Mouse (Mus musculus) lung, postnatal 36 days (tissue): ENCODE data around the gene Cp.
"Not testable (repeated sequence)": the region's sequence is repeated elsewhere in the genome, so short reads cannot be mapped to it uniquely, and the experiment has no call there.

Experiments used
- DNase-seq: peaks from one replicate; pipeline ENCODE4 v3.0.0; 2022; ENCODE audit warnings: mixed read lengths

Cp gene

DNA sequence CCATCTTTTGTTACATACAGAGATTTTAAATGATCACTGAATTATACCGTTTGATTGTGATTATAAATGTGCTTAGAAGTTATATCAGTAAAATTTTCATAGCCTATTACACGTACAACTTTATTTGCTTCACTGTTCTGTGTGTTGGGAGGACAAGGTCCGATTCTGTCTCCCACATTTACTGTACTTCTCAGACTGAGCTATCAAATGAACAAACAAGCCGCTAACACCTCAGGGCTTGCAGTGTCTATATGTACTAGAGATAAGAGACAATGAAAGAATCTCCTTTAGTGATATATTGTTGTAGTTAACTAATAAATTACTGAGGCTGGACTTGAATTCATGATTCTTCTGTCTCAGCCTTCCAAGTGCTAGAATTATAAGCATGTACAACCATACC, 50.4 kb downstream of the Cp start:
- no peak for DNase-seq

DNA sequence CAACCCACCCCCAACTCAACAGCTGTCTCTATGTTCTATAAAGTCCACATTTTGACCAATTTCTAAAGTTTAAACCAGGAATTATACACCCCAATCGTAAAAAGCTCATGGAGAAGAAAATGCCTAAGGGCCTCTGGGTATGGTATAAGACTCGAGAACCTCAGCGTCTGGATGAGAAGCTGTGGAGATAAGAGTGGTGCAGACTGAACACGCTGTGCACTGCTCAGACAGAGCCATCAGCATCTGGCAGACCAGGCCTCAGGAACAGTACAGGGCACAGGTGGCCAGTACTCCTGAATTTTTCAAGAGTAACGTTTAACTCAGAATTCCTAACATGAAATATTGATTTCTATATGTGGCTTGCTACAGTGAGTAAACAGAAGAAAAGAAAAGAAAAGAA, 50.9 kb downstream of the Cp start:
- DNase-seq = no peak

DNA sequence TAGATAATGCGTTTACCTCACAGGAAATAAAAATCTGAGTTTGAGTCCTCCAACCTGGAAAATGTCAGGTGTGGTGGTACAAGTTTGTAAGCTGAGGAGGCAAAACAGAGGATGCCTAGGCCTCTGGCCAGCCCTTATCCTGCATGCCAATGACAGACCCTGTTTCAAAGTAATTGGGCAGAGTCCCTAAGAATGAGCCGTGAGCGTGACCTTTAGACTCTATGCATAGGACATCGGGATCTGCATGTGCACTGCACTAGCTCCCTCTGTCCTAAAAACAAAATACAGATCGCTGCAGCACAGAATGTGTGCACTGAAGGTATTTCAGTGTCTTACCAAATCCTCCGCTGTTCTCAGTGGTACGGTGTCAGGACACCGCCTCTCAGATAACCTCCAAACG, 53.6 kb downstream of the Cp start:
- DNase-seq = no peak

DNA sequence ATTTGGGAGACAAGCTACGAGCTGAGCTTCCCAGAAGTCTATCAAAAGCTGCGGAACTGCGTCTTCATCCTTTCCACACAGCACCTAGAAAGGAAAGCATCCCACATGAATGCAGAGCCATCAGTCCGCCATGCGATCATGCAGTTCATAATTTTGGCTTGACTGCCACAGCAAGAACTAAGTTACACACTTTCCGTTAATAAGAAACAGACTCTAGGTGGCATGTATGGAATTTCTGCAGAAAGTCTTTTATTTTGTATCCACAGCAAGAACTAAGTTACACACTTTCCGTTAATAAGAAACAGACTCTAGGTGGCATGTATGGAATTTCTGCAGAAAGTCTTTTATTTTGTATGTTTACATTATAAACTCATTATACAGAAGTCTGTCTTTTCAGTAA, 54.1 kb downstream of the Cp start:
- DNase-seq = not testable (repeated sequence)

DNA sequence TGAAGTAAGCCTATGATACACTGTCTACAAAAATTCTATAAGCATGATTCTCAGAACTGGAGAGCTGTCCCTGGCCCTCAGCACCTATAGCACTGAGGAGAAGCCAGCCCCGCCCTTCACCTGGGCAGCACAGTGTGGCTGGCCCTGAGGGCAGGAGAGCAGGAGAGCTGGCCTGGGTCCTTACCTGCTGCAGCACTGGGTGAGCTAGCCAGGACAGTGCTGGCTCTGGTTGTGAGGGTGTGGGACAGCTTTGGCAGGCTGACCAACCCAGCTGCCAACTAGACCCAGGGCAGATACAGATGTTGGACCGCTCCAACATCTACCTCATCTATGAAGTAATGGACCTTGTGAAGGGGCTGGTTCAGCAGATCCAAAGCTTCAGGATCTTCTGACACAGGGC, 57.6 kb downstream of the Cp start:
- no peak for DNase-seq

DNA sequence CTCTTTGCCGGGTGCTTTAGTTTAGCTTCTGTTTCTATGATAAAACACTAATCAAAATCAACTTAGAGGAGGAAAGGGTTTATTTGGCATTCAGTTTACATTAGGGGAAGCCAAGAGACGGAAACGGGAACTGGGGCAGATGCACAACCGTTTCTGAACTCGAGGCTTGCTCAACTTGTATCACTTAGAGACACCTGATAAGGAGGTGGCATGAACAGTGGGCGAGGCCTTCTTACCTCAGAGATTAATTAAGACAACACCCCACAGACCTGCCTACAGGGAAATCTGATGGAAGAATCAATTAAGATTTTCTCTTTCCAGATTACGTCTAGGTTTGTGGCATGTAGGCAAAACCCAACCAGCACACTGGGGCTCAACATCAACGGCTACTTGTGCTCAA, 61.2 kb downstream of the Cp start:
- DNase-seq = no peak

DNA sequence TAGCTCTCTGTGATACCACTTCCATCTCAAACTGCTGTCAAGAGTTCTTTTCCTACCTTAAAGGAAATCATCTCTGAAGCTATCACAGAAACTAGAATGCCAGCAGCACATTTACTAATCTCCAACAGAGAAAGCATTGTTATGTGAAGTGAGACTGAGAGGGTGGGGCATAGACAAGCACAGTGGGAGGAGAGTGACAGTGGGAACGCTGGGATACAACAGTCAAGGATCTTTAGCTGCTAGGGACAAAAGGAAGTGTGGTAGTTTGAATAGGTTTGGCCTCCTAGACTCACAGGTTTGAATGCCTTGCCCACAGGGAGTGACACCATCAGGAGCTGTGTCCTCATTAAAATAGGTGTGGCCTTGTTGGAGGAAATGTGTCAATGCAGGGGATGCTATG, 67.0 kb downstream of the Cp start:
- no peak for DNase-seq

DNA sequence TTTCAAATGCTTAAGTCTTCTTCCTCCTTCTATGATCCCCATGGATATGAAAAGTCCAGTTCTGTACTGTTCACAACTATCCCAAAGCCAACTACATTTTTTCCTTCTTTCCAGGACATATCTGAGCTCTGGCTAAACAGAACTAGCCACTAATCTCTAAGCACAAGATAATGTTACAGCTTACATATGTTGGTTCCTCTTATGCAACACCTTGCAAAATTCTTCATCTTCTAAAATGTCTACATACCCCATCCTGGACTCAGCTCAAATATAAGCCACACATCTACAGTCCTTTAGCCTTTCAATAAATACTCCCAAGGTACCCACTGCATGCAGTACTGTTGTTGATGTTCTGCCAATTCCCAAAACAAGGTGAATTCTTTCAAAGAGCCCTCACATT, 69.6 kb downstream of the Cp start:
- no peak for DNase-seq

DNA sequence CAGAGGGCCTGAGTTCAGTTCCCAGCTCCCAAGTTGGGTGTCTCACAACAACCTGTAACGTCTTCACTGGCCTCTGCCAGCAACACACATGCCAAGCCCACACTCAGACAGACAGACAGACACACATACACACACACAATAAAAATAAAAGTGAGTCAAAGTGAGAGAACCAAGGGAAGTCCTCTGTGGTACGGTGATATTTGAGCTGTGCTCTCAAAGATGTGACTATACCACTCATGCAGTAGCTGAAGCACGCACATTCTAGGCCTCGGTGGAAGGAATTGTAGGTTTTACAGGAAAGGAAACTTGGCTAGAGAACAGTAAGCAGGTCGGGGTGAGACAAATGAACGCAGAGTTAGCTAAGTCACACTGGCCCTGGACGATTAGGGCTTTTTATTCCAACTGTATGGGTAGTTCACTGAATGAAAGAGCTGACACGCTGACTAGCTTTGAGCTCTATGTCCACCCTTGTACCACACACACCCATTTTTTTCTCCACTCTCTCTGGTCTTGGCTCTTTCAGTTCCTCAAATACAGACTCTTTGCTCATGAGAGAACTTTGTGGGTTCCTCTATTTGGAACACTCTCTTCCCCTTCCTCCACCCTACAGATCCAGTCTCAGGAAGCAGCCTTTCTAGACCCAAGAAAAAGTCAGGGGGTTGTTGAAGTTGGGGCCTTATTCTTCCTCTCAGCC, 70.3 kb downstream of the Cp start:
- peak; percentile 56 for DNase-seq

DNA sequence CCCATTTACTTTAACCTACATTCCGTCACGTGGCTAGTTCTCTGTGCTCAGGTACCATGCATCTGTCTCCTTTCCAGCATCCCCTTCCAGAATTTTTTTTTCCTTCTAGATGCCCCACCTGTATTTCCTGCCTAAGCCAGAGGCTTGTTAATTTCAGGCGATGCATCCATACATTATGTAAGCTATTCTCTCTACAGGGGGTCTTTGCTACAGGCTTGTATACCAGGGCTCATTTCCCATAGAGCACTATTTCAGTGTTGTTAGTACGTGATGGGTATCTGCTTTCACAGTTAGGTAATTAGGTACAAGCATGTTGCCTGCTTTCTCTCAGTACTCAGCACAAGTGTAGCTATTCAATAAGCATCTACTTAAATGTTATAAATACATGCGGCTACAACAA, 70.9 kb downstream of the Cp start:
- no peak for DNase-seq

DNA sequence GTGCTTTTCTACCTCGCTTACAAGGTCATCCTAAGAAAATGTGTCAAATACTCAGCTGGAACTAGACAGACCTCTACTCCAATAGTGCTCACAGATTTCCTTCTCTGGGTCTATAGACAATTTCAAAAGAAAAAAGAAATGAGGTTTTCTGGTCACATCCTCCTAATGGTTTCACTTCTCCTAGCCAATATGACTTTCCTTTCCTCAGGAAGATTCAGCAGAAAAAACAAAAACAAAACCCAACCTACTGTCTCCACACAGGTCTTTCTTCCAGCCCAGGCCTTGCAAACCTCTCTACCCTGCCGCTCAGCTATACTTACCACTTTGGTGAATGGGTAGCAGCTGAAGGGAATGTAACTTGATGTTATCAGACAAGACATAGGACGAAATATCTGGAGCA, 71.8 kb downstream of the Cp start:
- DNase-seq = no peak

DNA sequence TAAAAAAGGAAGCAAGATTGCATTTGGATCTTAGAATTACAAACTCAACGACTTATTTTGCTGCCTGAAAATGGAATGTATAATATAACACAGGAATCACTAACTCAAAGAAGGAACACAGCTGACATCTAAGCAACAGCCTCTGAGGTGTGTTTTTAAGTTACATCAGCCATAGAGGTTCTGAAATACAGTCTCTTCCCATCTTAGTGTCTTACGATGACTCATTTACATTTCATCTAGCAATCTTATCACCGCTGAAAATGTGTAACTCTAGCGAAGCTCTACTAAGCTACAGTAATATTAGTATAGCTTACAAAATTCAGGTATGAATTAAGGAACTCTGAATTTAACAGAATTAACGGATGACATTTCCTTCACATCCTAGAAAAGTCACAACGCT, 74.0 kb downstream of the Cp start:
- no peak for DNase-seq

DNA sequence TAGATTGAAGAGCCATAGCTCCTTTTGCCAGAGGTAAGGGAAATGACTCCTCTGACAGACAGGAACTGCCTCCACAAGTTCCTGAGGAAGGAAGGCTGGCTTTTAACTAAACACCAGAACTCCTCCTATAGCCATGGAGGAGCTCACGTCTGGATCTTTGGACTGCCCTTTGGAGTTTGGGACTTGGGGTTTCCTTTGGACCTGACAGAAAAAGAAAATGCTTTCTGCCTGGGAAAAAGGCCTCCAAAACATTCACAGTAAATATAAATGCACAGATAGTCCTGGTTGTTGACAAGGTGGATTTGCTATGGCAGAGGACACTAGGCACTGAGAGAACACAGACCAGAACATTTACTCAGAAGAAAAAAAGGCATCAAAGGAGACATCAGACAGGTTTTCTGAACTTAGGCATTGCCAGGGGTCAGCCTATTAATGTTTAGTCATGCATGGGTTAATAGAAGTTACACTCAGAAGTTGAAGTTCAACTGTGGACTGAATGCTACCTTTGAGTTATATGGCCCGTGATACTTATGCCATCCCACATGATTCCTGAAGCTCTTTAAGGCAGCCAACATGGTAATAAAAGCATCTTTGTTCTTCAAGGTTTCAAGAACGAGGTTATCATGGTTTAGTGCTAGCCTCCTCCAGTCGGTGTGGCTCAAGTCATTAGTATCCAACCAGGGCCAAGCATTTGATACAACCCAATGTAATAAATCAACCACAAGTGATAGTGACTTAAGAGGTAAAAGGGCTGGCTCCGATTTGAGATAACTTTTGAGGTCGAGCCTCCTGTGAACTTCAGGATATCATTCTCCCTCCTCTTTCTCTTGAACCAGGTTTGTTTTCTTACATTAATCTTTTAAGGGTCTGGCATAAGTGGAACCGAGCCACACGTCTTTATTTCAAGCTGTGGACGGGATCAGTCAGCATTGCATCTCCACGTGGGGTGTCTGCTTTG, 77.2 kb downstream of the Cp start:
- no peak for DNase-seq

DNA sequence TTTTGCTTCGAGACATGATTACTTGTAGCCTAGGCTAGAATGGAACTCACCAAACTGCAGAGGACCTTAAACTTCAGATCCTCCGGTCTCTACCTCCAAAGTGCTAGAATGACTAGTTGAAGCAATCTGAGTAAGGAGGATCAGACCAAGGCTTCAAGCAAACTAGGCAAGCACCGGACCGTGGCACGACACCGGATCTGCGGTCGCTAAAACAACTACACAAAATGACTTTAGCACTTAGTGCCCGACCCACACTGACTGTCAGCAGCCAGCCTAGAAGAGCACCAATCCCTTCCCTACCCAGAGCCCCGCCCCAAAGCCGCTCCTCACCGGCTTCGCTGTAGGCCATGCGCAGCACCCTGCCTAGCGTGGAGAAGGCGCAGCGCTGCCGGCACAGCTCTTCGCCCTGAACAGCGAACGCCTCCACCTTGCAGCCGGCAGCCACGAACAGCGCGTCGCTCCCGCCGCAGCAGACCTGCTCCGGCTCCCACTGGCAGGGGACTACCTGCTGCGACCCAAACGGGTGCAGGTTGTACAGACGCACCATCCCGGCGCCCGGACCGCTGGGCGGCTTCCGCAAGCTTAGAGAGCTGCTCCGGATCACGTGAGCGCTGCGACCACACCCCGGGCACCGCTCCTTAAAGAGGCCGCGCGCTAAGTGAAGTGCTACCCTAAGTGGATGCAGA, 78.0 kb downstream of the Cp start, which contains the start of gene Hps3:
Gene Hps3 (minus strand): TSS at position 597 of the 686 bp plus-strand sequence.
- DNase-seq = peak; percentile 93

DNA sequence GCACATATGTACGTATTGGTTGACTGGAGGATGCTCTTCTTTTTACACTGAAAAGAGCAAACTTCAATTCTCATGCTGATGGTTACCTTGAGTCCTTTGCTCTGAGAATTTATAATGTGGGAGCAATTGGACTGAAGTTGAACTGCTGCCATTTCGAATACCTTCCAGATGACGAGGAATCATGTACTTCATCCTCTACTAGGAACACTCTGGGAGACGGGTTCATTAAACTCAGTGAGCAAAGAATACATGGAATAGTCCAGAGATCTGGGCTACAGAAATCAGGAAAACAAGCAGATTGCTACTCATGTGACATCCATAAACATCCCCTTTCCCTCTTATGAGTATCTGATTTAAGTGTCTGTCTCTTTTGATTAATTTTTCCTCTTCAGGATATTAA, 79.2 kb downstream of the Cp start:
- DNase-seq = no peak

DNA sequence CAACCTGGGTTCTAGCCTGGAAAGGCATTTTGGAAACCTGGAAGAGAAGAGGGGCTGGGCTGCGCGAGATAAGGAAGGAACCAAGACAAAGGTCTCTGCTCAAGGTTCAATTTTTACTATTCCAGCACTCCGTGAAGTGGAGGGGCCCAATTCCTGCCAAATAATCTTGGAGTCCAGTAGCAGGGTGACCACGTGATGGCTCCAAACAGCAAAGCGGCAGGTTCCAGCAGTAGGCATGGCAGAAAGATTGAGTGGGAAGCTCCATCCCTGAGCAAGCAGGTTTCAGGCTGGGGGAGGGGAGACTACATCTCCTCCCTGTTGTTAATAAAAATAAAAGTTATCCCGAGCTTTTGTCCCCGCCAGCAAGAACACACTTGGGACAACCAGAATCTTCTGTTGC, 84.6 kb downstream of the Cp start:
- not testable (repeated sequence) for DNase-seq

DNA sequence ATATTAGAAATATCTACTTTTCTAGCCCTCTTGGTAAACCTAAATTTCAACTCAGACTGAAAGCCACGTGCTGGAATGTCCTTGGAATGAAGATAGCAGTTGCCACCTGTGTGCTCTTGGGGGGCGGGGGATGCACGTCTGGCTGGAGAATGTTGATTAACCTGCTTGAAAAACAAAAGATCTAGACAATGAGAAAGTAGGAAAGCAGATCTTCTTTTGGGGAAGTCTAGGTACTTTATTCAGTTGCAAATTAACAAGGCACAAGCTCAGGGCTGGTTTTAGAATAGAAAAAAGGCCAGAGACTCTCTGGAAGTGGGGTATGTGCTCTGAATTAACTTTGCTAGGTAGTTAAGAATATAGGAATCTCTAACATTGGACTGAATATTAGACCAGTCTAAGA, 87.9 kb downstream of the Cp start:
- DNase-seq = not testable (repeated sequence)

DNA sequence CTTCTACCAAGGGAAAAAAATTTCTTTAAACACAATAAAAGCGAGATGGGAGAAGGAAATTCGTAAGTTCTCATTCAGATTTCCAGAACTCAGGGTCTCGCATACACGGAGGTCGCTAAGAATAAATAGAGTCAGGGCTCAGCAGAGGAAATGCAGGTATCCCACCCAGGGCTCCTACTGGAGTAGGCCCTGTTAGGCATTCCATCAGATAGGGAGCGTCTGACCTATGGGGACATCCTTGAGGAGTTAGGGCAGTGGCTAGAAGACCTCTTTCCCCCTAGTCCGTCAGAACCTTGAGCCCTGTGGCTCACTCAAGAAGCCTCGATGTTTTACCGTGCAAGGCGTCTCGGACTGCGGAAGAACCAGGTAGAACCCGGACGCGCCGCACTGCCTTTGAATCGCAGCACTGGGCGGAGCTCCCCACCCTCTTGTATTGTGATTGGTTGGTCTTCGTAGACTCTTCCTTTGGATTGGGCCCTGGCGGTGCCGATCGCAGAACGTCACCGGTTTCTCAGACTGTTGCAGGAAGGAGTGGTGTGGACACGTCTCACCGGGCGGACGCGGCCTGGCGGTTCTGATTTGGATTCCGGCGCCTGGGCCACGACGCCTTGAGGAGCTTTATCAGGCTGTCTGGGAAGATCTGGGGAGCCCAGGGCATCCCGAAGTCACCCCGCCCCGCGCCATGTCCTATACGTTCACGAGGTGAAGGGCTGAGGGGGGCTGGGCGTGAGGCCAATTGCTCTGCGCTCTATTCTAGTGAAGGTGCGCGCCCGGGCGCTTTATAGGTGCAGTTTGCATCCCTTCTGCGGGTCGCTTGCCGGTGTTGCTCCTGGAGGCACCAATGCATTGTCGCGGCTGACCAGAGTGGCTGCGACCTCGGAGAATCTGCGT, 100.7 kb downstream of the Cp start, which contains the start of gene Hltf:
Gene Hltf (plus strand): TSS at position 506 of the 891 bp plus-strand sequence.
- peak; percentile 97 for DNase-seq

DNA sequence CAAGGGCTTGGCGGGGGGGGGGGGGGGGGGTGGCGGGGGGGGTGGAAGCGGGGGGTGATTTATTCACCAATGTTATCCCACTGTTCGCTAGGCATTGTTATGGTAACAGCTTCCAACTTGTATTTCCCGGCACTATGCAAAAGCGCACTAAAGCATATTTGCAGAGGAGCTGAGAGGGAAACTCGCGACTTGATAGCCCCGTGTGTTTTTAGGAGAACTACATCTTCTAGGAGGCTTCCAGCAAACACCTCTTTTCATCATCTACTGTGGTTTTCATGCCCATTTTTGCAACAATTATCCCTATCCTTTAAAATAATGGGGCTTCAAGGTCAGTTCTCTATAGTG, 101.3 kb downstream of the Cp start:
- DNase-seq = no peak
